Mouse (Mus musculus) T-helper 1 cell (primary cell): ENCODE data around the gene Aagab.

ENCODE experiments used
- in situ Hi-C: fragments of 300-600 bp; cut with MboI, MseI; formaldehyde crosslinking; loops from one replicate; pipeline ENCODE4 v1.15.1; 2025; ENCODE audit warnings: high pct_unique_total_duplicates

Aagab gene

GRCm38 (mm10) chr9:63606594-63606993 is 4.1 kb downstream of the Aagab start:
- in situ Hi-C loops: loop anchor here (10.0 kb wide), 1 partner anchor 1852 kb away; no protein-coding TSS in a partner anchor

GRCm38 (mm10) chr9:63608006-63608405 is 5.5 kb downstream of the Aagab start:
- in situ Hi-C loops: loop anchor here (10.0 kb wide), 1 partner anchor 1853 kb away; no protein-coding TSS in a partner anchor

GRCm38 (mm10) chr9:63609246-63609645 is 6.8 kb downstream of the Aagab start:
- in situ Hi-C loops: loop anchor here (10.0 kb wide), 1 partner anchor 1854 kb away; no protein-coding TSS in a partner anchor

- in situ Hi-C loops: loop anchor here (10.0 kb wide), 1 partner anchor 1855 kb away; no protein-coding TSS in a partner anchor
Observed at GRCm38 (mm10) chr9:63609776-63610175, 7.3 kb downstream of the Aagab start.

GRCm38 (mm10) chr9:63610231-63610630 is 7.8 kb downstream of the Aagab start:
- in situ Hi-C loops: no loop called here

GRCm38 (mm10) chr9:63610841-63611366 is 8.4 kb downstream of the Aagab start:
- in situ Hi-C loops: no loop called here

GRCm38 (mm10) chr9:63611967-63612366 is 9.5 kb downstream of the Aagab start:
- in situ Hi-C loops: no loop called here

- in situ Hi-C loops: no loop called here
Observed at GRCm38 (mm10) chr9:63612565-63613515, 10.4 kb downstream of the Aagab start.

GRCm38 (mm10) chr9:63613569-63613968 is 11.1 kb downstream of the Aagab start:
- in situ Hi-C loops: no loop called here

- in situ Hi-C loops: no loop called here
Observed at GRCm38 (mm10) chr9:63614018-63614985, 11.8 kb downstream of the Aagab start.

GRCm38 (mm10) chr9:63617967-63618366 is 15.5 kb downstream of the Aagab start:
- in situ Hi-C loops: no loop called here

GRCm38 (mm10) chr9:63623895-63624569 is 21.6 kb downstream of the Aagab start:
- in situ Hi-C loops: no loop called here

- in situ Hi-C loops: no loop called here
Observed at GRCm38 (mm10) chr9:63625090-63625756, 22.8 kb downstream of the Aagab start.

- in situ Hi-C loops: no loop called here
Observed at GRCm38 (mm10) chr9:63632045-63632444, 29.6 kb downstream of the Aagab start.

GRCm38 (mm10) chr9:63632924-63633323 is 30.5 kb downstream of the Aagab start:
- in situ Hi-C loops: no loop called here

GRCm38 (mm10) chr9:63633334-63633733 is 30.9 kb downstream of the Aagab start:
- in situ Hi-C loops: no loop called here

- in situ Hi-C loops: no loop called here
Observed at GRCm38 (mm10) chr9:63636113-63636512, 33.7 kb downstream of the Aagab start.

GRCm38 (mm10) chr9:63641983-63642646 is 39.7 kb downstream of the Aagab start:
- in situ Hi-C loops: no loop called here

- in situ Hi-C loops: no loop called here
Observed at GRCm38 (mm10) chr9:63644011-63644410, 41.6 kb downstream of the Aagab start.

GRCm38 (mm10) chr9:63645084-63645483 is 42.6 kb downstream of the Aagab start:
- in situ Hi-C loops: no loop called here
